Mouse (Mus musculus) midbrain, embryonic 12.5 days (tissue): ENCODE data around the gene Svip. TPM values are rescaled to one million over a fixed set of nuclear protein-coding genes. Genes with fewer than 3 reads are reported as not detected.

ENCODE experiments used
- ATAC-seq: fragments of 200-750 bp; cut with Nextera tagmentation; 2 replicates; pipeline ENCODE4 v1.8.0; 2017; ENCODE audit warnings: low read depth, moderate TSS enrichment, moderate library complexity; ENCODE audit not compliant: low FRiP score
- H3K27ac ChIP-seq: fragments of 300-500 bp; sonication (generic); replicated peaks from 2 replicates; pipeline ENCODE4 v1.5.1; 2016; ENCODE audit warnings: mild to moderate bottlenecking
- H3K27me3 ChIP-seq: fragments of 300-500 bp; sonication (generic); 2 replicates; pipeline ENCODE4 v1.6.1; 2016; ENCODE audit warnings: mild to moderate bottlenecking
- H3K36me3 ChIP-seq: fragments of 300-500 bp; sonication (generic); 2 replicates; pipeline ENCODE4 v1.6.1; 2016
- H3K4me1 ChIP-seq: fragments of 300-500 bp; sonication (generic); 2 replicates; pipeline ENCODE4 v1.6.1; 2016
- H3K4me2 ChIP-seq: fragments of 300-500 bp; sonication (generic); replicated peaks from 2 replicates; pipeline ENCODE4 v1.6.1; 2016; ENCODE audit warnings: mild to moderate bottlenecking, moderate library complexity
- H3K4me3 ChIP-seq: fragments of 300-500 bp; sonication (generic); 2 replicates; pipeline ENCODE4 v1.5.1; 2016; ENCODE audit warnings: mild to moderate bottlenecking
- H3K9ac ChIP-seq: fragments of 300-500 bp; sonication (generic); replicated peaks from 2 replicates; pipeline ENCODE4 v1.6.1; 2016; ENCODE audit warnings: mild to moderate bottlenecking, moderate library complexity
- H3K9me3 ChIP-seq: fragments of 300-500 bp; sonication (generic); 2 replicates; pipeline ENCODE4 v1.6.1; 2016; ENCODE audit warnings: mild to moderate bottlenecking
- WGBS: fragments of 180-500 bp; shearing (Covaris S2); methylation state at CpG from one replicate; pipeline ENCODE4 v1.1.7; 2016; 5-methylcytosine and 5-hydroxymethylcytosine counted together
- polyA plus RNA-seq: library from polyadenylated mRNA; unstranded; fragments of >200 nt; fragmentation: Nextera tagmentation; extraction: Ambion mirVana; gene quantifications from 2 replicates; pipeline ENCODE4 v1.2.1, GENCODE M21; 2016

Gene Svip
- 15.8 and 16.5 TPM in 2 replicates for polyA plus RNA-seq

DNA sequence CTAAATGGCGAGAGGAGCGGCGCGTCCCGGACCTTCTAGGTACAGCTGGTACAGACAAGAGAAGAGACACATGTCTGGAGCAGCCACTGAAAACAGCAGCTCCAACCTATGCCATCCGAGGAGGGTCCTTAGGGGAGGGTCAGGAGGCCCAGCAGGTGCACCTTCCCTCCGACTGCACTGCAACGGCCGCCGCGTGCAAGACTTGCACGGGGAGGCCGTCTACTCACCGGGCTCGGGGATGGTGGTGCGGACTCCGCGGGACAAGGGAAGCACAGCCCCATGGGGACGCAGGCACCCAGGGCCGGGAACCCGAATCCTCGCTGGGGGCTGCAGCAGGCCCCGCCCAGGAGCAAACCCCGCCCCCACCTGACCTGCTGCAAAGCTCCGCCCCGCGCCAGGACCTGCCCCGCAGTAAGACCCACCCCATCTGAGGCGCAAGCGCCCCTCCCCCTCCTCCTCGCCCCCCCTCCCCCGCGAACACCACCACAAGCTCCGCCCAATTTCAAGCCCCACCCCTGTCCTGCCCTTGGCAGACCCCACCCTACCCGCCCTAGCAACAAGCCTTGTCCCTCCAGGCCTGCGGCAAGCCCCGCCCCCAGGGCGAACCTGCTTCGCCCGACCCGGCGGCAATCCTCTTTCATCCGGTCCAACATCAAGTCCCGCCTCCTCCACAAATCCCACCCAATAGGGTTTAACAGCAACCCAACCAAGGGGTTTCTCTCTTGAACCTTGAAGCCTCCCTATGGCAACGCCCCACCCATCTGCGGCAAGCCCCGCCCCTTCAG lies at the start of gene Svip:
Gene Svip, minus strand, starts transcription at position 508 of the 785 bp plus-strand sequence.
- H3K9ac ChIP-seq, result peak within 1 kb of the TSS; percentile 68
- H3K4me1 ChIP-seq, result no peaks in the 10 kb centered on the region
- under 1% methylated on average over 37 of the region's 47 CpGs for WGBS
- H3K4me2 ChIP-seq, result peak within 1 kb of the TSS; percentile 66
- H3K27me3 ChIP-seq, result no peaks in the 10 kb centered on the region; the same call in 1 of the 2 replicates
- no peaks in the 10 kb centered on the region for H3K9me3 ChIP-seq
- 0 out of 2 replicates have a peak, but pooled peaks cover 3% of the 10 kb centered on the region for H3K36me3 ChIP-seq
- peak; percentile 95 for ATAC-seq
- H3K27ac ChIP-seq, result peak within 1 kb of the TSS; percentile 70
- peak within 1 kb of the TSS; percentile 71 for H3K4me3 ChIP-seq

GRCm38 (mm10) chr7:52037600-52038582 lies 32.1 kb upstream of the Svip start:
- no peak overlapping the region for H3K4me3 ChIP-seq
- H3K9me3 ChIP-seq, result 0 out of 2 replicates have a peak, but pooled peaks cover 2% of the 10 kb centered on the region
- WGBS, result 50% methylated on average over 8 of the region's 8 CpGs
- ATAC-seq, result peak; percentile 62
- H3K27ac ChIP-seq, result no peak overlapping the region
- no peak overlapping the region for H3K9ac ChIP-seq
- H3K27me3 ChIP-seq, result no peaks in the 10 kb centered on the region
- H3K4me2 ChIP-seq, result no peak overlapping the region
- no peaks in the 10 kb centered on the region for H3K4me1 ChIP-seq
- no peaks in the 10 kb centered on the region for H3K36me3 ChIP-seq

- no peak for ATAC-seq
Measured at GRCm38 (mm10) chr7:52024050-52024626, 18.3 kb upstream of the Svip start.

DNA sequence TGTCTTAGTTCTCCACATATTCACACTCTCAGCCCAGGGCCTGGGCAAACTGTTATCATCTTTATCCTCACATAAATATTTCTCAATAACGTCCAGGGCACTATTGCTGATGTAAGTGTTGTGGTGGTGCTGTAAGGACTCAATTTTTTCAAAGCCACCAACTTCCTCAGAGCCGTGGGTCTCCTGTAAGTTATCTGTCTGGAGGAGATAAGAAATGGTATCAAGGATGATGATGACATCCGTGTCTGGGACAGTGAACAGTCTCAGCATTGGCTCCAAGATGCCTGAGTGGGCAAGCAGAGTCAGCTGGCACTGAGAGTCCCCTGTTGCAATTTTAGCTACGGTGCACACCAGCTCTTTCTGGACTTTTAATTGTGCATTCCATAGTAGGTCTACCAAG lies 16.2 kb upstream of the Svip start:
- Histone ChIP-seq H3K4me3 (no peak overlapping the region), H3K27ac (no peak overlapping the region), H3K9me3 (no peaks in the 10 kb centered on the region), H3K9ac (no peak overlapping the region), H3K4me2 (no peak overlapping the region), H3K36me3 (no peaks in the 10 kb centered on the region), H3K27me3 (no peaks in the 10 kb centered on the region), H3K4me1 (no peaks in the 10 kb centered on the region)
- WGBS, result 87% methylated on average over 4 of the region's 4 CpGs
- ATAC-seq, result no peak

More at GRCm38 (mm10) chr7:52024050-52024626, 18.3 kb upstream of the Svip start:
- no peaks in the 10 kb centered on the region for H3K36me3 ChIP-seq
- no peak overlapping the region for H3K4me2 ChIP-seq
- WGBS, result 93% methylated on average over 5 of the region's 5 CpGs
- no peak overlapping the region for H3K27ac ChIP-seq
- H3K27me3 ChIP-seq, result no peaks in the 10 kb centered on the region
- H3K4me1 ChIP-seq, result no peaks in the 10 kb centered on the region
- H3K9me3 ChIP-seq, result no peaks in the 10 kb centered on the region
- H3K9ac ChIP-seq, result no peak overlapping the region
- no peak overlapping the region for H3K4me3 ChIP-seq

- H3K36me3 ChIP-seq, result no peaks in the 10 kb centered on the region
- H3K4me3 ChIP-seq, result no peak within 1 kb of the TSS
- no peak within 1 kb of the TSS for H3K4me2 ChIP-seq
- no peaks in the 10 kb centered on the region for H3K4me1 ChIP-seq
- no peak for ATAC-seq
- H3K27me3 ChIP-seq, result no peaks in the 10 kb centered on the region
- H3K9me3 ChIP-seq, result no peaks in the 10 kb centered on the region
- no peak within 1 kb of the TSS for H3K27ac ChIP-seq
- no peak within 1 kb of the TSS for H3K9ac ChIP-seq
- 79% methylated on average over 3 of the region's 3 CpGs for WGBS
Measured at GRCm38 (mm10) chr7:52015628-52016027, 9.8 kb upstream of the Svip start, which contains the start of gene 1700015G11Rik. 1700015G11Rik (minus strand) TSS chr7:52015728.

DNA sequence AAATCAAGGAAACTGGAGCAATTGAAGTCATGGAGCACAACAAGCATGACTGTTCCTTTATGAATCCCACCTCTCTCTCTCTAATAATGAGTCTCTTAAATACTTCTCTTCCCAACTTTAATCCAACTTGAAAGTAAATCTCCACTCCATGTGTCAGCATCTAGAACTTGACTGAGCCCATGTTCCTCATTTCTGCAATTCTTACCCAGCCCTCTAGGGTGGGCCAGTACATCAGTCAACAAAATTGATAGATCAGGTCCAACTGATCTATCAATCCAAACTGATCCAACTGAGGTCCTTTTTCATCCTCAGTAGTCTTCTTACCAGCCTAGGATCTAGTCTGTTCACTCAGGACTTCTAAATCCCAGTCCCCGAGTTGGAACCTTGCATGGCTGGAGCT lies 9.4 kb upstream of the Svip start:
- Histone ChIP-seq H3K27me3 (no peaks in the 10 kb centered on the region), H3K4me1 (no peaks in the 10 kb centered on the region), H3K36me3 (no peaks in the 10 kb centered on the region), H3K9me3 (no peaks in the 10 kb centered on the region), H3K27ac (no peak overlapping the region), H3K4me3 (no peak overlapping the region), H3K9ac (no peak overlapping the region), H3K4me2 (no peak overlapping the region)
- ATAC-seq, result no peak
- WGBS, result 93% methylated on average over 1 of the region's 1 CpGs

GRCm38 (mm10) chr7:52013457-52013856 lies 7.6 kb upstream of the Svip start:
- H3K4me1 ChIP-seq, result no peaks in the 10 kb centered on the region
- no peak overlapping the region for H3K9ac ChIP-seq
- no peaks in the 10 kb centered on the region for H3K9me3 ChIP-seq
- ATAC-seq, result no peak
- 83% methylated on average over 7 of the region's 7 CpGs for WGBS
- no peaks in the 10 kb centered on the region for H3K36me3 ChIP-seq
- no peak overlapping the region for H3K4me3 ChIP-seq
- H3K27ac ChIP-seq, result no peak overlapping the region
- H3K4me2 ChIP-seq, result no peak overlapping the region
- H3K27me3 ChIP-seq, result no peaks in the 10 kb centered on the region

- no peak overlapping the region for H3K27ac ChIP-seq
- no peak for ATAC-seq
- no peak overlapping the region for H3K4me3 ChIP-seq
- H3K9ac ChIP-seq, result no peak overlapping the region
- no peak overlapping the region for H3K4me2 ChIP-seq
- 0 out of 2 replicates have a peak, but pooled peaks cover 3% of the 10 kb centered on the region for H3K36me3 ChIP-seq
- no peaks in the 10 kb centered on the region for H3K9me3 ChIP-seq
- H3K4me1 ChIP-seq, result no peaks in the 10 kb centered on the region
- H3K27me3 ChIP-seq, result no peaks in the 10 kb centered on the region; the same call in 1 of the 2 replicates
- 85% methylated on average over 2 of the region's 2 CpGs for WGBS
Measured at GRCm38 (mm10) chr7:52007138-52007537, 1.3 kb upstream of the Svip start.

DNA sequence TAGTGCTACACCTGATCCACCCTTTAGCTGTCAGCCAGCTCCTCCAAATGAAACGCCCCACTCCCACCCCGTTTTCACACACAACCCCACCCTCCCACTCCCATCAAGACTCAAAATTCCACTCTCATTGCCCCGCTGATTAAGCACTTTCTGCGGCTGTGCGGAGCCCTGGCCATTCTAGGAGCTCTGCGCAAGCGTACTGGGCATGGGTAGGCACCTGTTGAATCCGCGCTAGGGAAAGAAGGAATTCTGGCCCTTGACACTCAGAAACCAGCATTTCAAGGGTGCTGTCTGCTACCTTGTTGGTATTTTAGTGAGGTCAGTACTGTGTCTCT lies 445 bp upstream of the Svip start:
- Histone ChIP-seq H3K9me3 (no peaks in the 10 kb centered on the region), H3K27ac (peak overlapping the region; percentile 70; the same call in 1 of the 2 replicates), H3K4me1 (no peaks in the 10 kb centered on the region), H3K9ac (0 out of 2 replicates have a peak overlapping the region, but pooled peaks have one; percentile 31), H3K27me3 (no peaks in the 10 kb centered on the region; the same call in 1 of the 2 replicates), H3K4me3 (peak overlapping the region; percentile 71), H3K36me3 (0 out of 2 replicates have a peak, but pooled peaks cover 3% of the 10 kb centered on the region), H3K4me2 (peak overlapping the region; percentile 66)
- no peak for ATAC-seq
- under 1% methylated on average over 9 of the region's 9 CpGs for WGBS

DNA sequence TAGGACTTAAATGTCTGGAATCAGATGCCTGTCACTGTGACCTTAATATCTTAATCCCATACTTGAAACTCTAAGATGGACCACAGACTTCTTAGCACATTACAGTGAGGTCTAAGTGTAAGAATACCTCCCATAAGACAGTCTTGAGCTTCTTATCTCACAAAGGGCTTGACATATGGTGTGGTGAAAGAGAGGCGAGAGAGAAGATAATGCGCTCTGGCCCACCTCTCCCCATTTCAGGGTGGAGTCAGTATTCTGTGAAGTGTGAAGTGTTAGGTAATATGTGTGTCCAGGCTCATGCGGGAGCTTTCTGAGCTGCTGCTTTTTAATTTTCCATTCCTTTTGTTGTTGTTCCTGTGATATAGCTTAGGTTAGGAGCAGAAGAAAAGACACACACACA lies 14.8 kb downstream of the Svip start:
- Histone ChIP-seq H3K27me3 (no peaks in the 10 kb centered on the region), H3K9ac (no peak overlapping the region), H3K4me3 (no peak overlapping the region), H3K36me3 (no peaks in the 10 kb centered on the region), H3K4me1 (no peaks in the 10 kb centered on the region), H3K9me3 (no peaks in the 10 kb centered on the region), H3K4me2 (no peak overlapping the region), H3K27ac (no peak overlapping the region)
- WGBS, result 82% methylated on average over 3 of the region's 3 CpGs
- no peak for ATAC-seq

- no peak for ATAC-seq
- Histone ChIP-seq H3K36me3 (no peaks in the 10 kb centered on the region), H3K9ac (no peak overlapping the region), H3K27ac (no peak overlapping the region), H3K4me1 (no peaks in the 10 kb centered on the region), H3K9me3 (no peaks in the 10 kb centered on the region), H3K4me3 (no peak overlapping the region), H3K4me2 (no peak overlapping the region), H3K27me3 (no peaks in the 10 kb centered on the region)
- 76% methylated on average over 6 of the region's 6 CpGs for WGBS
Measured at GRCm38 (mm10) chr7:51986909-51987308, 18.9 kb downstream of the Svip start.
